Mouse (Mus musculus): ENCODE measurements around the gene Ell. TPM values are rescaled to one million over a fixed set of nuclear protein-coding genes. Genes with fewer than 3 reads are reported as not detected.

The Ell gene
- polyA plus RNA-seq (2012; rRNA removed; ENCODE audit: low replicate concordance), result 29.0 and 40.3 TPM in 2 replicates

GRCm38 (mm10) chr8:70539077-70539813 lies at the start of gene Ell:
Gene Ell (plus strand): TSS chr8:70539457.

GRCm38 (mm10) chr8:70492664-70493640 lies 46.3 kb upstream of the Ell start, which contains the start of gene Crlf1:
Gene Crlf1 (plus strand): TSS chr8:70493158.

DNA sequence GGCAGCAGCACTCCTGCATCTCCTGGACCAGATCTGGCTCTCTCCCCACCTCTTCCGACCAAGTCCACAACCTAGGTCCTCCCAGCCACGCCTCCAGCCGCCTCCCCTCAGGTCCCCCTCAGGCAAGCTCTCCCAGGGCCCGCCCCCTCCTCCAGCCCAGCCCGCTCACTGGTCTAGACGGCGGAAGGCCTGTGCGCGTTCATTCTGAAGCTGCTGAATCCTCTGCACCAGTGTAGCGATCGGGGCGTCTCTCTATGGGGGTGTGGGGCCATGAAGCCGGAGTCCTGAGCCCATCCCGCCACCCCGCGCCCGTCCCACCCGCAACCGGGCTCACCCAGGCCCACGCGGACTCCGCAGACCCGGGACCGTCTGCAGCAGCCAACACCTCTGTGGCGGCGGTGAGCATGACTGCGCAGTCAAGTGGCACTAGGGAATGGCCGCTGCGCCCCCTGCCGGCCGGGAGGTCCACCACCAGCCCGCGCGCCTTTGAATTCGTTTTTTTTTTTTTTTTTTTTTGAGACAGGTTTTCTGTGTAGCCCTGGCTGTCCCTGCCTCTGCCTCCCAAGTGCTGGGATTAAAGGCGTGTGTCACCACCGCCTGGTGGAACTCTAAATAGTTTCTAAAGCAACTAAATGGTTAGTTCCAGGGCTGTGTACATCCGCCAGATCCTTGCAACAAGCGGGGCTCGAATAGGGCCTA lies 32.8 kb upstream of the Ell start, which contains the start of gene Rex1bd:
TSS of gene Rex1bd (minus strand) at position 425 of the 699 bp plus-strand sequence.

GRCm38 (mm10) chr8:70510228-70510915 lies 28.9 kb upstream of the Ell start, which contains the start of gene Uba52:
Gene Uba52 (minus strand): TSS chr8:70510801.

GRCm38 (mm10) chr8:70527512-70528181 lies 11.6 kb upstream of the Ell start, which contains the start of the genes Fkbp8 and Kxd1:
Gene Fkbp8 (plus strand): TSS chr8:70527724.
Gene Kxd1 (minus strand): TSS chr8:70527956.

GRCm38 (mm10) chr8:70593961-70594609 lies 54.8 kb downstream of the Ell start, which contains the start of gene Isyna1:
Gene Isyna1 (plus strand): TSS chr8:70594373.

DNA sequence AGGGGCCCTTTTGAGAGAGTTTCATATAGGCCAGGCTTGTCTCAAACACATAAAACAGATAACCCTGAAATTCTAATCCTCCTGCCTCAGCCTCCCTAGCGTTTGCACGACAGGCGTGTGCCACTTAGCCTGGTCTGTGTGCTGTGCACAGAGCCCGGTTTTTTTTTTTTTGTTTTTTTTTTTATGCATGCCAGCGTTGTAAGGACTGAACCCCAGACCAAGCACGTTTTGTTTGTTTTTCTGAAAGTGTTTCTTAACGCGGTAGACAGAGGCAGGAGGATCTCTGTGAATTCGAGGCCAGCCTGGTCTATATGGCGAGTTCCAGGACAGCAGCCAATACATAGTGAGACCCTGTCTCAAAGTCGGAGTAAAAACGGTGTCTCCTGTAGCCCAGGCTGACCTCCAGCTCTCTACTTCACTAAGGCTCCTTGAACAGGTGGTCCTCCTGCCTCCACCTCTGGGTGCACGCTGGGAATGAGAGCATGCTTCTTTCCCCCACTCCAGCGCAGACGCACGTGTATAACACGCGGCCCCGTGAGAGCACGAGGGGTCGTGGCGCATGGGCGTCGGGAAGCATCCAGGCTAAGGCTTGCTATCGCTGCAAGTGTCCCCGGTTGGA lies 69.6 kb downstream of the Ell start, which contains the start of gene Ssbp4:
TSS of gene Ssbp4 (minus strand) at position 124 of the 619 bp plus-strand sequence.

DNA sequence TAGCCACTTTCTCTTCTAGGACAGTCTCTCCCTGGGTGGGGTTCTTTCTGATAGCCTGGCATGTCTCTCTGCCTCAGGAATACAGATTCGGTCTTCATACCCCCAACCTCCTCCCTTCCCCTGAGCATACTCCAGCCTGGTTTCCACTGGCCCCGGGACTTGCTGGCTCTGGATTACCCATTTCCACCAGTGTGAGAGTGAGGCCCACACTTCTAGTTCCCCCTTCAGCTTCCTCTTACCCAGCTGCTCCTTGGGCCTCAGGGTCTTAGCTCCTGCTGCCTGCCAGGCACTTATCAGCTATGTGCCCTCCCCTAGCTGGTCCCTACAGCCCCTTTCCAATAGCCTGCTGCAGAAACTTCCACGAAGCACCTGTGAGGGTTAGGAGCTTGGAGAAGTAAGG lies 76.6 kb downstream of the Ell start, which contains the start of gene Lrrc25:
TSS of gene Lrrc25 (plus strand) at position 262 of the 400 bp plus-strand sequence.

GRCm38 (mm10) chr8:70632346-70632892 lies 93.2 kb downstream of the Ell start, which contains the start of gene Gdf15:
Gene Gdf15 (minus strand): TSS chr8:70632456.

Other genes starting within 250 kb of the Ell start
- gene Ddx49, start 237.0 kb upstream of the Ell start, polyA plus RNA-seq (2012; rRNA removed; ENCODE audit: low replicate concordance), result 43.0 and 47.9 TPM in 2 replicates
- 262 and 364 TPM in 2 replicates for gene Cope, start 236.9 kb upstream of the Ell start, polyA plus RNA-seq (2012; rRNA removed; ENCODE audit: low replicate concordance)
- gene Cers1, start 223.7 kb upstream of the Ell start, polyA plus RNA-seq (2012; rRNA removed; ENCODE audit: low replicate concordance), result 1.1 and 8.3 TPM in 2 replicates
- 2.9 TPM in 1 of 2 replicates, not detected in the other for gene Gdf1, start 209.6 kb upstream of the Ell start, polyA plus RNA-seq (2012; rRNA removed; ENCODE audit: low replicate concordance)
- gene Upf1, start 186.2 kb upstream of the Ell start, polyA plus RNA-seq (2012; rRNA removed; ENCODE audit: low replicate concordance), result 23.8 and 44.2 TPM in 2 replicates
- 1.1 TPM in 2 replicates for gene Comp, start 165.9 kb upstream of the Ell start, polyA plus RNA-seq (2012; rRNA removed; ENCODE audit: low replicate concordance)
- gene Crtc1, start 99.9 kb upstream of the Ell start, polyA plus RNA-seq (2012; rRNA removed; ENCODE audit: low replicate concordance), result 22.9 and 36.9 TPM in 2 replicates
- gene Klhl26, start 62.5 kb upstream of the Ell start, polyA plus RNA-seq (2012; rRNA removed; ENCODE audit: low replicate concordance), result 53.4 and 80.6 TPM in 2 replicates
- 0.42 and 0.50 TPM in 2 replicates for gene Tmem59l, start 52.1 kb upstream of the Ell start, polyA plus RNA-seq (2012; rRNA removed; ENCODE audit: low replicate concordance)
- 5.2 and 5.7 TPM in 2 replicates for gene Crlf1, start 46.3 kb upstream of the Ell start, polyA plus RNA-seq (2012; rRNA removed; ENCODE audit: low replicate concordance)
- gene Rex1bd, start 32.7 kb upstream of the Ell start, polyA plus RNA-seq (2012; rRNA removed; ENCODE audit: low replicate concordance), result 240 and 366 TPM in 2 replicates
- 371 and 768 TPM in 2 replicates for gene Uba52, start 28.7 kb upstream of the Ell start, polyA plus RNA-seq (2012; rRNA removed; ENCODE audit: low replicate concordance)
- 331 and 487 TPM in 2 replicates for gene Fkbp8, start 11.7 kb upstream of the Ell start, polyA plus RNA-seq (2012; rRNA removed; ENCODE audit: low replicate concordance)
- gene Kxd1, start 11.5 kb upstream of the Ell start, polyA plus RNA-seq (2012; rRNA removed; ENCODE audit: low replicate concordance), result 82.7 and 119 TPM in 2 replicates
- gene Isyna1, start 54.9 kb downstream of the Ell start, polyA plus RNA-seq (2012; rRNA removed; ENCODE audit: low replicate concordance), result 107 and 194 TPM in 2 replicates
- 143 and 413 TPM in 2 replicates for gene Ssbp4, start 69.4 kb downstream of the Ell start, polyA plus RNA-seq (2012; rRNA removed; ENCODE audit: low replicate concordance)
- gene Lrrc25, start 76.7 kb downstream of the Ell start, polyA plus RNA-seq (2012; rRNA removed; ENCODE audit: low replicate concordance), result 23.8 and 34.0 TPM in 2 replicates
- 1.3 and 4.8 TPM in 2 replicates for gene Gdf15, start 93.0 kb downstream of the Ell start, polyA plus RNA-seq (2012; rRNA removed; ENCODE audit: low replicate concordance)
- 36.5 and 50.6 TPM in 2 replicates for gene Pgpep1, start 120.9 kb downstream of the Ell start, polyA plus RNA-seq (2012; rRNA removed; ENCODE audit: low replicate concordance)
- gene Lsm4, start 133.8 kb downstream of the Ell start, polyA plus RNA-seq (2012; rRNA removed; ENCODE audit: low replicate concordance), result 62.1 and 102 TPM in 2 replicates
- 185 and 938 TPM in 2 replicates for gene Jund, start 159.5 kb downstream of the Ell start, polyA plus RNA-seq (2012; rRNA removed; ENCODE audit: low replicate concordance)
- gene Iqcn, start 164.0 kb downstream of the Ell start, polyA plus RNA-seq (2012; rRNA removed; ENCODE audit: low replicate concordance), result 0.03 and 0.04 TPM in 2 replicates
- 0.20 and 0.50 TPM in 2 replicates for gene Gm3336, start 179.1 kb downstream of the Ell start, polyA plus RNA-seq (2012; rRNA removed; ENCODE audit: low replicate concordance)
- gene Pde4c, start 184.3 kb downstream of the Ell start, polyA plus RNA-seq (2012; rRNA removed; ENCODE audit: low replicate concordance), result 5.5 and 6.5 TPM in 2 replicates
- gene Rab3a, start 215.2 kb downstream of the Ell start, polyA plus RNA-seq (2012; rRNA removed; ENCODE audit: low replicate concordance), result 32.7 and 43.5 TPM in 2 replicates
- 69.3 and 175 TPM in 2 replicates for gene Mpv17l2, start 221.5 kb downstream of the Ell start, polyA plus RNA-seq (2012; rRNA removed; ENCODE audit: low replicate concordance)
- 149 and 256 TPM in 2 replicates for gene Pik3r2, start 237.3 kb downstream of the Ell start, polyA plus RNA-seq (2012; rRNA removed; ENCODE audit: low replicate concordance)

Data from mammary gland, adult 2 months (tissue).